Mouse (Mus musculus): ENCODE measurements around the gene Col1a2.

Gene Col1a2

DNA sequence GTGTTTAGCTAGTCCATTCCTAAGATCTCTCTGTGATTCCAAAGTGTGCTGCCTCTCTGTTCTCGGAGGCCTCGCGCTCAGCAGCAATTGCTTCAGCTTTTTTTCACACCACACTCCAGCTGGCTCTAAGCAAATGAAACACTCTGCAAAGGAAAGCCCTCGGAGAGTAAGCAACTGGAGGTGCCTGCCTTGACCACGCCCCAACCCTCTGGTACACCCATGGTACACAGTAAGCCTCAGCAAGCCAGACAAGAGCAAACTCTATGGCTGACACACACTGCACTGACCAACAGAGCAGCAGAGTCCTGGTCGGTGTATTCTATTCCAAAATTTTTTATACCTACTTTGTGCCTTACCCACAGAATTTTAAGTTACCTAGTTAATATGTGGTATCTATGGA, 78.9 kb downstream of the Col1a2 start:
- in situ Hi-C loops (cut with MseI, MboI) = no loop called here

DNA sequence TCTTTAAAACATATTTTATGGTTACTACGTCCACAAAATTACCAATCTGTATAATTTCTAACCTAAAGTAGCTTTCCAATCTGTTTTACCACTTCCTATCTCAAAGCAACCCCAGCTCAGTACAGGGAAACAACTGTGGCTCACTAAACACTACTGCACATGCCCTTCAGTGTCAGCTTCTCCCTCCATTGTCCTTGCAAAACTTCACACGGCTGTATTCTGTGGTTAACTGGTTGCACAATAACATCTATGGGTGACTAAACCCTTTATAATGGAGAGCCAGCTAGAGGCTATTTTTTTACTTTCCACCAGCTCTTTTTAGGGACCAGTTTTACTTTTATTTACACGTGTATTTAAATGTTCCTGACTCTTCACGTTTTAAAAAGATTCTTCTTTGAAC, 83.3 kb downstream of the Col1a2 start:
- in situ Hi-C loops (cut with MseI, MboI) = no loop called here

- in situ Hi-C loops (cut with MseI, MboI) = no loop called here
These were observed 84.1 kb downstream of the Col1a2 start for GRCm38 (mm10) chr6:4588722-4589121.

DNA sequence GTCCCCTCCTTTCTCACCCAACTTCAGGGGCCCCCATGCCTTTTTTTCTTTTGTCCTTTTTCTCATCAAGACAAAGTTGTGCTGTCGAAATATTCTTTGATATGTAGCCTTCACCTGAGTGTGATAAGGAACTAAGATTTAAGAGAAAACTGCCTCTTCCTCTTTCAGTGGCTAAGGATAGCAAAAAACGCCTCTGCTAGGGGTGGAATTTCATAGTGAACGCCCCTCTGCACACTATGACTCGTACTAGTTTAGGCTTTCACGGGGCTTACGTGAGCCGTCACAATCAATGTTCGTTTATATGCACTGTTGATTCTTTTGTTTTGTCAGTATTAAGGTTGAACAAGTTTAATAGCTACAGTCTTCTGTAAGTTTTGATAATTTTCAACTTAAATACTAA, 85.5 kb downstream of the Col1a2 start:
- in situ Hi-C loops (cut with MseI, MboI) = no loop called here
